Mouse (Mus musculus): ENCODE measurements at regions not wholly inside any gene's neighbourhood (a gene's known extent, or its start where the extent isn't known, plus 50 kb on each side); places are given as distances from the start of the nearest gene placed in this dataset.

- TF ChIP-seq CTCF (IDR thresholded peaks at IDR 0.05; ENCODE audit: borderline replicate concordance, insufficient read depth, low read depth, low read length) (no peak), POLR2A (IDR thresholded peaks at IDR 0.05; ENCODE audit: borderline replicate concordance, insufficient read depth, low read length) (no peak)
Observed at GRCm38 (mm10) chr1:151119566-151119965, 62.8 kb upstream of the Gm47985 start.

All from cerebellum, adult 2 months (tissue).